Mouse (Mus musculus): Measurements from ENCODE around the gene Id1.

GRCm38 (mm10) chr2:152739842-152740260 lies 3.8 kb downstream of the Id1 start:
- TF ChIP-seq CTCF (IDR thresholded peaks at IDR 0.05; ENCODE audit: extremely low read depth, insufficient read length, insufficient replicate concordance, low read depth, low read length) = no peak
- no peak for TF ChIP-seq POLR2A (IDR thresholded peaks at IDR 0.05; ENCODE audit: low read depth, low read length)

Measured in small intestine, adult 2 months (tissue).